Mouse (Mus musculus) limb, embryonic 14.5 days (tissue): ENCODE measurements at regions not wholly inside any gene's neighbourhood (a gene's known extent, or its start where the extent isn't known, plus 50 kb on each side); places are given as distances from the start of the nearest gene placed in this dataset.

Experiments
- ATAC-seq: fragments of 200-750 bp; cut with Nextera tagmentation; 2 replicates; pipeline ENCODE4 v1.8.0; 2017; ENCODE audit warnings: low read depth, moderate number of reproducible peaks, moderate TSS enrichment; ENCODE audit not compliant: low FRiP score
- DNase-seq: peaks from one replicate; pipeline ENCODE4 v3.0.0-alpha.2; 2015; ENCODE audit warnings: low spot score
- H3K27ac ChIP-seq: fragments of 300-500 bp; sonication (generic); replicated peaks from 2 replicates; pipeline ENCODE4 v1.5.1; 2014; ENCODE audit warnings: low read depth, mild to moderate bottlenecking, low read length, moderate library complexity, mixed read lengths
- H3K27me3 ChIP-seq: fragments of 300-500 bp; sonication (generic); 2 replicates; pipeline ENCODE4 v1.6.1; 2014; ENCODE audit warnings: low read length, mixed read lengths; ENCODE audit not compliant: control insufficient read depth, insufficient read depth
- H3K36me3 ChIP-seq: fragments of 300-500 bp; sonication (generic); 2 replicates; pipeline ENCODE4 v1.6.1; 2014; ENCODE audit warnings: mild to moderate bottlenecking, low read length, moderate library complexity, mixed read lengths; ENCODE audit not compliant: control insufficient read depth, insufficient read depth
- H3K4me1 ChIP-seq: fragments of 300-500 bp; sonication (generic); 2 replicates; pipeline ENCODE4 v1.6.1; 2014; ENCODE audit warnings: antibody characterized with exemption, low read length, mixed read lengths; ENCODE audit not compliant: control insufficient read depth, insufficient read depth
- H3K4me2 ChIP-seq: fragments of 300-500 bp; sonication (generic); replicated peaks from 2 replicates; pipeline ENCODE4 v1.6.1; 2014; ENCODE audit warnings: low read depth, mild to moderate bottlenecking, low read length, moderate library complexity; ENCODE audit not compliant: severe bottlenecking
- H3K4me3 ChIP-seq: fragments of 300-500 bp; sonication (generic); replicated peaks from 2 replicates; pipeline ENCODE4 v1.5.1; 2014; ENCODE audit warnings: low read length
- H3K9ac ChIP-seq: fragments of 300-500 bp; sonication (generic); 2 replicates; pipeline ENCODE4 v1.6.1; 2014; ENCODE audit warnings: mild to moderate bottlenecking, low read depth, low read length, moderate library complexity; ENCODE audit not compliant: severe bottlenecking
- H3K9me3 ChIP-seq: fragments of 300-500 bp; sonication (generic); 2 replicates; pipeline ENCODE4 v1.6.1; 2016; ENCODE audit warnings: low read length; ENCODE audit not compliant: control insufficient read depth
- POLR2A ChIP-seq: fragments of 200-500 bp; IDR thresholded peaks from 2 replicates; pipeline ENCODE4 v1.8.0; 2012; ENCODE audit warnings: inconsistent platforms, mild to moderate bottlenecking, moderate library complexity, borderline replicate concordance; ENCODE audit not compliant: insufficient read depth, insufficient read length; ENCODE audit errors: extremely low read depth
- WGBS: fragments of 180-500 bp; shearing (Covaris S2); extraction: QIAGEN DNeasy Blood & Tissue Kit; methylation state at CpG from one replicate; pipeline ENCODE4 v1.1.7; 2014; 5-methylcytosine and 5-hydroxymethylcytosine counted together

- Histone ChIP-seq H3K27ac (no peak overlapping the region), H3K4me3 (no peak overlapping the region), H3K36me3 (no peaks in the 10 kb centered on the region), H3K4me2 (no peak overlapping the region), H3K4me1 (no peaks in the 10 kb centered on the region), H3K9ac (no peak overlapping the region), H3K9me3 (no peaks in the 10 kb centered on the region), H3K27me3 (no peaks in the 10 kb centered on the region)
- no peak for TF ChIP-seq POLR2A
- no peak for ATAC-seq
- no peak for DNase-seq
- WGBS, result 78% methylated on average over 3 of the region's 3 CpGs
Measured at GRCm38 (mm10) chr16:76444668-76445067, 71.0 kb upstream of the Nrip1 start.

- Histone ChIP-seq H3K4me3 (no peak overlapping the region), H3K4me2 (no peak overlapping the region), H3K27ac (no peak overlapping the region), H3K9me3 (no peaks in the 10 kb centered on the region), H3K4me1 (no peaks in the 10 kb centered on the region), H3K27me3 (no peaks in the 10 kb centered on the region), H3K9ac (no peak overlapping the region), H3K36me3 (no peaks in the 10 kb centered on the region)
- no peak for TF ChIP-seq POLR2A
- DNase-seq (no peak), ATAC-seq (no peak)
- WGBS, result 84% methylated on average over 2 of the region's 2 CpGs
Measured at GRCm38 (mm10) chr16:76442635-76443034, 69.0 kb upstream of the Nrip1 start.

DNA sequence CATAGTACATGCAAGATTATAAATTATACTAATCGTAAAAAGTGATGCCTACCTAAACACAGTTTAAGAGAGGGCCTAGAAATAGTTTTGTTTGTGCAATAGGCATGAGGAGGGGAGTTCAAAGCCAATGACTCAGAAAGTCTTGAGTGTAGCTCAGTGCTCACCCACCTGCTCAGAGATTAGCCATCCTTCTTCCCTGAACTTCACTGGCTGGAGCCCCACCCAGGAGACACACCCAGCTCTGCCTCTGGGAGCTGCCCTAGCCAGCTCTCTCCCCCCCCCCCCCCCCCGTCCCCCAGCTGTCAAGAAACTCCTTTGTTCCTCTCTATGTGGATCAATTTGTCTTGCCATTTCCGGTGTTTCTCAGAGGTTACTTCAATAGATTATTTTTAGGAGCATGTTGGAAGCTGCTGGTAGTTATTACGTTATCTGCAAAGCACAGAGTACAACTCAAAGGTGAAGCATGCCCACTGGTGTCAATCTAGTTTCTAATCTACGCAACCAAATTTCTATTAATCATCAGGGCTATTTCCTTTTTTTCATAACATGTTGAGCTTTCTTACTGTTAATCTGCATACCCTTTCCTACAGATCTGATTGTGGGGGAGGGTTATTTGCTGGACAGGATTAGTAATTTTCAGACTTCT, 68.3 kb upstream of the Nrip1 start:
- Histone ChIP-seq H3K4me2 (no peak overlapping the region), H3K9me3 (no peaks in the 10 kb centered on the region), H3K9ac (no peak overlapping the region), H3K4me1 (no peaks in the 10 kb centered on the region), H3K27ac (no peak overlapping the region), H3K36me3 (no peaks in the 10 kb centered on the region), H3K4me3 (no peak overlapping the region), H3K27me3 (no peaks in the 10 kb centered on the region)
- DNase-seq (no peak), ATAC-seq (no peak)
- TF ChIP-seq POLR2A, result no peak
- 60% methylated on average over 5 of the region's 5 CpGs for WGBS

GRCm38 (mm10) chr16:76438093-76438883, 64.7 kb upstream of the Nrip1 start:
- Histone ChIP-seq H3K36me3 (no peaks in the 10 kb centered on the region), H3K4me2 (no peak overlapping the region), H3K27me3 (no peaks in the 10 kb centered on the region), H3K4me1 (no peaks in the 10 kb centered on the region), H3K4me3 (no peak overlapping the region), H3K9me3 (no peaks in the 10 kb centered on the region), H3K9ac (no peak overlapping the region), H3K27ac (no peak overlapping the region)
- DNase-seq (no peak), ATAC-seq (no peak)
- TF ChIP-seq POLR2A, result no peak
- whole genome bisulfite sequencing, result 87% methylated on average over 3 of the region's 3 CpGs

DNA sequence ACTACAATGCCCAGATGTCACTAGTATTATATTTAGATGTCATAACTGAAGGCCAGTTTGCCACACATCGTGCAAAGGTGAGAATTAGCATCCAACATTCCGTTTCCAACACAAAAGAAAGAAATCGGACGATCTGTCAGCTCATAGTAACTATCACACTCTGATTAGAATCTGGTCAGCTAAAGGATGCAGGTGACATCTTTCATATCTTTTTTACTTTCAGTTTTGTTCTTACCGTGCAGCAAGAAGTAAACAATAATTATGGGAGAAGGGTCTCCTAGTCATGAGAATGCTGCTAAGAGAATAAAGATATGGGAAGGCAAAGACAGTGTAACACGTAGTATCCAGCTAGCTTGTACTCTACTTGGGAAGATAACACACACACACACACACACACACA, 62.7 kb upstream of the Nrip1 start:
- no peak overlapping the region for H3K4me2 ChIP-seq
- no peaks in the 10 kb centered on the region for H3K27me3 ChIP-seq
- TF ChIP-seq POLR2A, result no peak
- no peak for ATAC-seq
- no peak overlapping the region for H3K9ac ChIP-seq
- no peaks in the 10 kb centered on the region for H3K4me1 ChIP-seq
- no peaks in the 10 kb centered on the region for H3K36me3 ChIP-seq
- H3K9me3 ChIP-seq, result no peaks in the 10 kb centered on the region
- no peak for DNase-seq
- H3K4me3 ChIP-seq, result no peak overlapping the region
- 88% methylated on average over 6 of the region's 6 CpGs for WGBS
- H3K27ac ChIP-seq, result no peak overlapping the region
